Mouse (Mus musculus) cerebral cortex, adult 2 months (tissue): Measurements from ENCODE around the gene Grip1.

Experiments
- WGBS: fragments of 180-500 bp; shearing (Covaris S2); methylation state at CpG from one replicate; pipeline ENCODE4 v1.1.7; 2018; 5-methylcytosine and 5-hydroxymethylcytosine counted together

The Grip1 gene

DNA sequence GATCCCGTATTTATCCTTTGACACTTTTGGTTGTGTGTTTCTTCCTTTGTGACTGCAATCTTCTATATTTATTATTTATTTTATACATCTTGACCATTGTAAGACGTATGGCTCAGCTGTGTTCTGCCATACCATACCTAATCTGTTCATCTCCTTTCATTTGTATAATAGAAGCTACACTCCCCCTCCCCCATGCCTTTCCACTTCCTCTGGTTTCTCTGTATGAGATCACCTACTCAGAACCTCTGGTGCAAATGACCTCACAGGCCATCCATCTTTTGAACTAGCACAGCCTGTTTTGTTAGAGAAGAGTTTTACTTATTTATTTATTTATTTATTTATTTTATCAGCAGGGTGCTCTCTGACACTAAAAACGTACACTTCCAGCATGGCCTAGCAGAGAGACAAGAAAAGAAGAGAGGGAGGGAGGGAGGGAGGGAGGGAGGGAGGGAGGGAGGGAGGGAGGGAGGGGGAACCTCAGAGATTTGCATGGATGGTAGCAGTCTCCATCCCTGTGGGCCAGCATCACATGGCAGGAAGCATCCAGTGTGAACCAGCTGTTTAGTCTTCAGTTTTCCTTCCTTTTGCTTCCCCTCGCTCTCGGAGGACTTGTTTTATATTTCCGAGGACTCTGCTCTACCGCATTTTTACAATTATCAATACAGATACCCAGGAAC is 207.2 kb downstream of the Grip1 start:
- WGBS, result 74% methylated on average over 7 of the region's 7 CpGs

DNA sequence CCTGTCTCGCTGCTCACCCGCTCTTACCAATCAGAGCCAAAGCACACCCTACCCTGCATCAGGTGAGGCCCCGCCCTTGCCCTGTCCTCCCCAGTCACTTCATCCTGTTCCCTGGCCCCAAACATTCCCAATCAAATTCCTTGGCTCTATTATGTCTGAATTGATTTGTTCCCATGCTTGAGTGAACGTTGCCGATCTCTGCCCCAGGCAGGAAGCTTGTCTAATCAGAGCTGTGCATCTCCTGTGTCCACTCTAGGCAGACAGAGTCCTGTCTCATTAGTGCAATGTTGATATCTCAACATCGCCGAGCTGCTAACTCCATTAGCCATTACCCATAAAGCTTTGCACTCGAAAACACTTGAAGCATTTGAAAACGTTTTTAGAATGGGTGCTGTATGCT is 210.0 kb downstream of the Grip1 start:
- 87% methylated on average over 9 of the region's 9 CpGs for WGBS

DNA sequence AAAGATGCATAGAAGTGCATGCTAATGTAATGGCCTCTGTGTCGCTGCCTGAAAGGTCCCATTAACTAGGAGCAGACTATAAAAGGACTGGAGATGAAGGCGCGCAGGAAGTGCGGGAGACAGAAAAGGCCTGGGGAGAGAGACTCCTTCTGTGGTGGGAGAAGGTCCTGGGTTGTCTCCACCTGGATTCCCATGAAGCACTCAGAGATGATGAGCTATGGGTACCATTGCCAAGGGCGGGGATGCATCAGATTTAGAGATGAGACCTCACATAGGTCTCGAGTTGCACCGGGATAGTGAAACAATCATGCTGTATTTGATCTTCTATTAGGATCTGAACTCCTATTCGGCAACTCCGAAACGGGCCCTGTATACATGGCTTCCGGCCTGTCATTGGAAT is 212.8 kb downstream of the Grip1 start:
- WGBS, result 93% methylated on average over 11 of the region's 11 CpGs

DNA sequence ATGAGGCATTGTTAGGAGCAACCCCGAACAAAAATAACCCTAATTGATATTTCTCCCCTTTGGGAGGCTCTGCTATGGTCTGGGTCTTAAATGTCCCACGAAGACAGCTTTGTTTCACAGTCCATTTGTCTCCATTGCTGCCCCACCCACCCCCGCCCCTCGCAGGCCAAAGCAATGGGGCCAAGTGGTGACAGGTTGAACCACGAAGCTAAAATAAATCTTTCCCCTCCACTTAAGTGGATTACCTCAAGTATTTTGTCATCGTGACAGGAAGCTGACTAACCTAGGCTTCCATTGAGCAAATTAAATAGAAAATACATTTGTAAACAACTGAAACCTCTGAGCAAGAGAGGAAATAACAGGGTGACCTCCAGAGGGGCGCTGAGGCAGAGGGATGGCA is 216.8 kb downstream of the Grip1 start:
- 74% methylated on average over 7 of the region's 7 CpGs for WGBS

DNA sequence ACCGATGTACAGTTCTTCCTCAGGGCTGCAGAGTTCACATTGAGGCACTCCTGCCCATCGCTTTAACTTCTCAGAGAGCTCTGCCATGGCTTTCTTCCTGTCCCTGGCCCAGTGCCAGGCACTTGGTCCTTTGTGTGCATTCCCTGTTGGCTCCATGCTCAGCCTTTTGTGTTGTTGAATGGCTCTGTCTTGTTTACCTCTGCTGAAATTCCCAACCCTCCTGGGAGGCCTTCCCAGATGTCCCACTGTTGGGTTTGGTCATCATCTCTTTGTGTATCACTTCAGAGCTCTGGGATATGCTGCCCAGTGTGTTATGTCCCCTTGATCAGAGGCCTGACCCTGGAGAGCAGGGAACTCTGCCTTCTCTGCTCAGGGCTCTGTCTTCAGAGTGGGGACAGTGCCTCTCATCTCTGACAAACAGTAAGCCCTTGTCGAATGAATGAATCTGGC is 230.8 kb downstream of the Grip1 start:
- 42% methylated on average over 3 of the region's 3 CpGs for WGBS

DNA sequence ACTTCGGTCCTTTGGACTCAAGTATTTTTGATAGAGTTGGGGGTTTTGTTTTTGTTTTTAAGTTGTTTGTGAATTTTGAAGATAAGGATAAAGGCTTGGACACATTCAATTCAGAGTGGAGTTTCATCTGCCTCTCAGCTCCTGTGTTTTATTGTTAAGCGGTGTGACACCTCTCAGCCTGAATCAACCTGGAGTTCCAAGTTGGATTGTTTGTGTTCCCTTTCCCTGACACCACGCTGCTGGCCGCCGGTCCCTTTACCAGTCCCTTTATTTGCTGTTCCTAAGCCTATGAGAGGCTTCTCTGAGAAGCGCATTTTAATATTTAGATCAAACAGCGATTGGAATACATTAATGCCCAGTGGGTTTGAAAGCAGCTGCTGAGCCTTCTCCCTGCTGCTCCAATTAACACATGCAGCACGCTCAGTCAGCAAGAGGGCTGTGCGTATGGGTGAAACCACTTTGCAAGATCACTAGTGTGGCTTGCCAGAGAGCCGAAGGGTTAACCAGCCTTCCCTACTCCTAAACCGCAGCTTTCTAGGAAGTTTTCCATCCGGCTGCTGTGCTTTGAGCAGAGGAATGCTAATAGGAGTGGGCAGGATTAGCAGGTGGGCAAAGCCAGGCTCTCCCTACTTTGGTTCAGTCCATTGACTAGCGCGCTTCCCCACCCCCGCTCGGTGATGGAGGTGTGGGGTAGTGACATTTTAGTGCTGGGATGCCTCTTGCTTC is 237.9 kb downstream of the Grip1 start:
- 7% methylated on average over 16 of the region's 16 CpGs for WGBS

DNA sequence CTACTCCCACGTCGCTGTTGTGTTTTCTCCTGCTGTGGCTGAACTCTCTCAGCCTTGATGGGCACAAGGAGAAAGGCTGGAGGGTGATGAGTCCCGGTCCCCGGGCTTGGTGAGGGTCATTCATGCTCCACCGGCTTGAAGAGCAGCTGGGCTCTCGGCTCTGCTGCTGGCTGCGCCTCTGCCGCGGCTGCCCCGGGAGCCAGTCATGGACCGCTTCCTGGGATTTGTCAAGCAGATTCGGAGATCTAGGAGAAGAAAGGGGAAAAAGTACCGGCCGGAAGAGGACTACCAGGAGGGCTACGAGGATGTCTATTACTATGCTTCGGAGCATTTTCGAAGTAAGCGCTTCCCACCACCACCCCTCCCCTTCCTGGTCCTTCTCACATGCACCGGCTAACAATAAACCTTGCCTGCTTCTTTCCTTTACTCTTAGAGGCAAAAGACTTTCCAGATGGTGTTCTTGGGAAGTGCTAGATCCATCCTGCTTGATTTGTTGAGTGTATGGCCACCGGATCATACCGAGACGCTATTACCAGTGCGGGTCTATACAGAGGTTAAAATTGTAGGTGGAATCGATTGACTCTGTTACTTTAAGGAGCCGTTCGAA is 238.8 kb downstream of the Grip1 start:
- under 1% methylated on average over 26 of the region's 26 CpGs for WGBS

DNA sequence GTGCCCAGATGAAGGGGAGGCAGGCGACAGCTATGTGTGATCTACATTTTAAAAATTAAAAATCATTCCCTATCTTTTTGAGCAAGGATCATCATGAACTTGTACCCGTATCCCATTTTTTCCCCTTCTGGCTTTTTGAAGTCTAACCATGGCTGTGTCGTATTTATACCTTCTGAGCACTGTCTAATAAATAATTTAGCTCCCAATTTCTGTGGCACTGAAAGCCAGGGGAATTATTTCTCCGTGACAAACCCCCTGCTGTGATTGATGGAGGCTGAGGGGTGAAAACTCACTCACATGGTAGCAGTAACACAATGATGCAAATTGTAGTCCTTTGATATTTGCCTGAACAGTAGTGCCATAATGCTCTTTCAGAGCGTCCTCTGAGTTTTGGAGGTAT is 239.8 kb downstream of the Grip1 start:
- WGBS, result 60% methylated on average over 5 of the region's 5 CpGs

DNA sequence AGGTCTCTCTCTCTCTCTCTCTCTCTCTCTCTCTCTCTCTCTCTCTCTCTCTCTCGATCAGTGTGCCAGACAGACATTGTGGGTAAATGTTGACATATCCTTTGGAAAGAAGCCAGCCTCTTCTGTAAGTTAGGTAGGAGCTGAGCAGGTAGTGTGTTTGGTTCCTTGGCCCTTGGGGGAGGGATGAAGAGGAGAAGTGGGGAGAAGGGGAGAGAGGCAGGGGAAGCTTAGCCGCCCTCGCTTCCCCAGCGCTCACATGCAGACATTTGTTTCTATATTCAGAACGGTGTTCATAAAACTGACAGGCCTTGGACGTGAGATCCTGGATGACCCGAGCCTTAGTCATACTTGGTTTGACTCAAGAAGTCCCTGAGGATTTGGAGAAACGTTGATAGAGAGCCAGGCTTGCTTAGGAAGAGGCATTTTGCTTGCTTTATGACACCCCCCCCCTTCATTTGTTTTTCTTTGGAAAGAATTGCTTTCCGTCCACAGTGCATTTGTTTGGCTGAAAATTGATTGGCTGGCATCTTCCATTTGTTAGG is 243.7 kb downstream of the Grip1 start:
- 63% methylated on average over 9 of the region's 9 CpGs for WGBS

DNA sequence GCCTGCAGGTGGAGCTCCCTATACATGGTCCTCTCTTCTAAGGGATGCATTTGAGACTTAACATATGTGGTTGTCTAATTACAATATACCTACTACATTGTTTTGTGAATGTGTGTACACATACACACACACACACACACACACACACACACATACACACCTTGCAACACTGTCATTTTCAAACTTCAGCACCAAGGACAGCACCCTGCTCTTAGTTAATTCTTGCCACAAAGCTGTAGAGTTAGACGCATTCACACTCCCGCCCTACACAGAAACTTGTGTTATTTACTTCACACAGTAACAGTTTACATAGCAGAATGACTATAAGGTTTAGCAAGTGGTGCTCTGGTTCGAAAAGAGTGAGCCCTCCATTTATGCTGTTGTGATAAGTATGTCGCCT is 251.7 kb downstream of the Grip1 start:
- 54% methylated on average over 4 of the region's 4 CpGs for WGBS

DNA sequence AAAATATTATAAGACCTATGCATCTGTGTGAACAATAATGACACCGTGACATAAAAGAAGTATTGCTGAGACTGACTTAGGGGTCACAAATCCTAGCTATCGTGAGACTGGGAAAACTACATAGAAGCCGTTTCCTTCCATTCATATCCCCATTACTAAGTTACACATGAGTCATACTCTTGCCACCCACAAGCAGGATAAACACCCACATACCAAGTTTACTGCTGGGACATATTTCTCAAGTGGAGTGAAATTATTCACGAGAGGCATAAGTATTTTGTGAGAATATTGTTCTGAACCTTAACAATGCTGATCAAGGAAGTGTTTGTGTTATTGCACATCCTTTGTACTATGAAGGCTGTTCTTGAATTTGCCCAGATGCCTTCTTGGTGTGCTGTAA is 252.7 kb downstream of the Grip1 start:
- WGBS, result 52% methylated on average over 4 of the region's 4 CpGs

DNA sequence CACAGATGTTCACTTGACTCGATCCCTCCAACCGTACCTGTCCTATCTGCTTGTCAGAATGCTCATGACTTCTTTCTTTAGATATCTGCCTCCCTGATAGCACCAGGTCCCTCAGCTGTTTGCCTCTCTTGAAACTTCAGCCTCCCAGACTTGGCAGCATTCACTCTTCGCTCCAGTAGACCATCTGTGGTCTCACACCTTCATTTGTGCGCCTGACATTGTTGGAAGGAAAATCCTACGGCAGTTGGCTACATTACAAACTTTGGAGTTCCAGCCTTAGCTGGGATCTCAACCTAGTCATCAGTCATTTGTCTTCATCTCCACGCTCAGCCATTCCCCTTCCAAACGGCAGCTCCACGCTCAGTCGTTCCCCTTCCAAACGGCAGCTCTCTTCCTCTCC is 253.4 kb downstream of the Grip1 start:
- 66% methylated on average over 10 of the region's 10 CpGs for WGBS

DNA sequence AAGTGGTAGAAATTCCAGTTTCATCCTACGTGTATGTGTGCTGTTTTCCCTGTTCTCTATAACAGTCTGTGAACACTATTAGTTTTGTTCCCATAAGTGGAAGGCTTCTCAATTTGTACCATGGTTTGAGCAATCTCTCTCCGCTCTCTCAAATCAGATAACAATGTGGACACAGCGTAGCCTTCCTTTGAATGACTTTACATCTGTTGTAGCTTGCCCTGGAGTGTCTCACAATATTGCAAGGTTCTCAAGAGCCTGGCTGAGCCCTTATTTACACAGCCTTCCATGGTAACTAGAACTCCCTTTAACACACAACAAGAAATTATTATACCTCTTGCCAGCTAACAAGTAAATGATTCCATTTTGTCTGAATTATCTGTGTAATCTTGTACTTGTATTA is 268.3 kb downstream of the Grip1 start:
- WGBS, result 75% methylated on average over 3 of the region's 3 CpGs

DNA sequence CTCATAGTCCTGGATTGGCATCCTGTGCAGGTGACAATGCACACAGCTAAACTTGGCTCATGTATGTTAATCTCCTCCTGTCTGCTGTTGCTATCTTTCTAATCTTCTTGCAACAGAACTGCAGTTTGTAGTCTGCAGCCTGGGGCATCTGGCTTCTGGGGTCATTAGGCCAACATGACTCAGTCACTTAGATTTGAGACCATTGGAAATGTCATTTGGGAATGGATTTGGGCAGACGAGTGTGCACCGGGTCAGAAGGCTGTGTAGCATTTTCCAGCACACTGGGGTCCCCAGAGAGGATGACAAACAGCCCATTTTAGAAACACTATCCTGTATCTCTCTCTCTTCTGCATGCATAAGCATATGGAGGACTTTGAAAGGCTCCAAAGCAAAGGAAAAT is 268.8 kb downstream of the Grip1 start:
- WGBS, result 59% methylated on average over 2 of the region's 2 CpGs

DNA sequence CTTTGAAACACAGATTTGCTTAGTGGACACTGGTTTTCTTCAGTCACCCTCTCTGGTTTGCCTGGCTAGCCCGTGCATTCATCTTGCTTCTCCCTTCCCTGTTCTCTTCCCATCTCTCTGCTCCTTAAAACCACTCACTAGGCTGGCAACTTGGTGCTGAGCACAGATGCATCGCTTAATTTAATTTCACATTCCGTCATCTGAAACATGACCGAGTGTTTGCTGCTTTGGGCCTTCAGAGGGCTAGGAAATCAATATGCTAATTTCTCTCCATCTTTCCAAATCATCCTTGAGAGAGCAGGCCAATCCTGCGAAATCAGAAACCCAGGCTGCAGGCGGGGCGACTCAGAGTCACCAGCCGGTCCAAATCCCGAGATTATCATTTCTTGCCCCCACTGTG is 270.0 kb downstream of the Grip1 start:
- 87% methylated on average over 9 of the region's 9 CpGs for WGBS

DNA sequence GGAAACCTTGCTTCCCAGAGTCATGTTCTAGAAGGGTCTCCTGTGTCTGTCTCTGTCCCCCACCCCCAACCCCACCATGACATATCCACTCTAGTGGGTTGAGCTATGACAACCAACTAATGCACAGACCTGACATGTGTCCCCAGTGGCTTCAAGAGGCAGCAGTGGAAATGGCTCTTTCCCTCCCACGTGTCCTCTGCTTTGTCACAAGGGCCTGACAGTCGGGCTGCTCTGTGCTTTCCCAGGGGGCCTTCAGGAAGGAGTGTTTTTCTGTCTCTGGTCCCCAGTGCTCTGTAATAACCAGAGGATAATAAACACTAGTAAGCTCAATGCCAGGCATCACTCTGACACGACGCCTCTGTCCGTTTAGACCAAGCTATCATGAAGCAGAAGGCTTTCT is 271.7 kb downstream of the Grip1 start:
- WGBS, result 69% methylated on average over 5 of the region's 5 CpGs

DNA sequence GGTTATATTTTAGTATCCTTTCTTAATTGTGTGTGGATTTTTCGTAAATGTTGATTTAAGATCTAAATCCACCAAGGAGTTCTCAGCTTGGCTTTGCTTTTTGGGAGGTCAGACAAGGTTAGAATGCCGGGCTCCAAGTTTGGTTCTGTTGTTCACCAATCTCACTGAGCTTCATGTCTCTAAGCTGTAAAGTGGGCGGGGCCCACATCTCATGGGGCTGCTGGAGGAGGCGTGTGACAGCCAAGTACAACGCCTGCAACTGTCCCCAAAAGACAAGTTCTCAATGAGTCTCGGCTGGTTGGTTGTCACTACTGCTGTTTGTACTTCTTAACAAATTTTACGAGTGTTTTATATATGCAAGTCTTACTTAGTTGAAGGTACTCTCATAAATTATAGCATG is 272.3 kb downstream of the Grip1 start:
- 82% methylated on average over 7 of the region's 7 CpGs for WGBS

DNA sequence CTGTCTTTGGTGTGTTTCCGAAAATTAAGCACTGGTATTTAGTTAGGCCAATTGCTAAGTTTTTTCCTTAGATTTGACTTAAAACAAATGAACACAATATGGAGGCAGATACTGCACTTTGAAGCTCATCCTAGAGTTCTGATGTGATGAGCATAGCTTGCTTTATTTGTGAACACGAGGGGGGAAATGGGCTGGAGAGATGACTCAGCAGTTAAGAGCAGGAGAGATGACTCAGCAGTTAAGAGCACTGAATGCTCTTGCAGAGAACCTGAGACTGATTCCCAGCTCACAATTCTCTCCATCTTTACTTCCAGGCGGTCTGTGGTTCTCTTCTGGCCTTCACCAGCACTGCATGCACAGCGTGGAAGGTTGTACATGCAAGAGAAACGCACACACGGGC is 273.3 kb downstream of the Grip1 start:
- WGBS, result 82% methylated on average over 6 of the region's 6 CpGs

DNA sequence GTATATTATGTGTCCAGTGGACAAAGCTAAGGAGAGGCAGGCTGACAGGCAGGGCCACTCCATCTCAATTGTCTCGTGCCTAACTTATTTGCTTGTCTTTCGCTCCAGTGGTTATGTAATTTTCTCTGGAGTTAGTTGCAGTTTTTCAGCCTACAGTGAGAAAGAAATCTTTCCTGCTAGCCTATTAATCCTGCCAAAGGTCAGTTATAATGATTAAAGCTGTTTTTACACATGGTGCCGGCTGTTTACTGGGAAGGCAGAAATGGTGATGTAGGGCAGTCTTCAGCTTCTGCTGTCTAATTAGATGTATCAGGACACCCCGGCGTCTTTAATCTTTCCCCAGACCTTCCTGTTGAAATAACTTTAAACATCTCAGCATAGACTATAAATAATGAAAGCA is 276.6 kb downstream of the Grip1 start:
- WGBS, result 73% methylated on average over 5 of the region's 5 CpGs

DNA sequence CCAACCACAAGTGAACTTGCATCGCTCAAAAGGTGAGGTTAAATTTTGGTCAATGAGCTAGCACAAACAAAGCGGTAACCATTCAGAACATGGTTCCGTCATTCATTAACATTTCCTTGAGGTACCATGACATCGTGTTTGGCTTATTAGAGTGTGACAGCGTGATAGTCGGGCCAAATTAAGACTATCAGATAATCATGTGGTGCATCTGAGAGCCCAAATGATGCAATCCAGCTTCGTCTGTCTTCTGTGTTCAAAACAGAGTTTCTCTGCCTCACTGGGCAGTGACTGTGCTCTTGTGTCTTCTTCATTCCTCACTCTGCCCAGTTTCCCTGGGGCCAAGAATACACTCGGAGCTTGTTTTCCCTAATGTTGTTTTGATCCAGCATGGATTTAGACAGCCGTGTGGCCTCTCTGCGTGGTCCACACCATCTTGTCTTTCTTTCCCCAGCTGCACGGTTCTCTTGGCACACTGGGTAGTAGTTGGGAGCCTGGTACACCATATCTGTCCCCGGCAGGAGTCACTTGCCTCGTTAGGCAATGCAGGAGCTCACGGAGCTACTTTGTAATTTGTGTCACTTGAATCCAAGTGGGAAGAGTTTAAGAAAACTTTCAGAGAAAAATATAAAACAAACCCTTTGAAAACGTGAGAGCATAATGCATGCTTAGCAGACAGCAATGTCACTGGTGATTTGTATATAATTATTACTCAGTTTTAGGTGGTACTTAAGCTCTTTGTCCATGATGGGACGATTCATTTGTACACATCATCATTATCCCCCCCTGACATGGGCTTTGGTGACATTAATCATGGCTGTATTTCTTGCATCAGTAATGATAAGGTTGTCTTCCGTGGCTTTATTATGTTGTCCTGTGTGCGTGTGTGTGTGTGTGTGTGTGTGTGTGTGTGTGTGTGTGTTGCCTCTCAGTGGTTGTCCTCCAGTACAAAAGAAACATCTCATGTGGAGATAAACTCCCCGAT is 281.7 kb downstream of the Grip1 start:
- WGBS, result 62% methylated on average over 19 of the region's 19 CpGs

DNA sequence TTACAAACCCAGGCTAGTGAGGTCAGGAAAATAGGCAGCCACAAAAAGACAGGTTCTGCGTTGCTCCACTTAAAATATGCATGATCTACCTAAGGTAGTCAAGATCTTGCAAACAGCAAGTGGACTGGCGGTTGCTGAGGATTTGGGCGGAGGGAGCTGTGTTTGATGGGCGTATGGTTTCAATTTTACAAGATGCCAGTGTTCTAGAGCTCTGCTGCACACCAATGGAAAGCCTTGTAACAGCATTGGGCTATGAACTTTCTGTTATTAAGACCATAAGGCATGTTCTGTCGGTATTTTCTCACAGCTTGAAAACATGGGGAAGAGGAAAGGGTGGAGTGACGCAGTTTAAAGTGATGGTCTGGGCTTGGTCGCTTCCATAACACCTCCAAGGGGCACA is 285.8 kb downstream of the Grip1 start:
- WGBS, result 85% methylated on average over 7 of the region's 7 CpGs

DNA sequence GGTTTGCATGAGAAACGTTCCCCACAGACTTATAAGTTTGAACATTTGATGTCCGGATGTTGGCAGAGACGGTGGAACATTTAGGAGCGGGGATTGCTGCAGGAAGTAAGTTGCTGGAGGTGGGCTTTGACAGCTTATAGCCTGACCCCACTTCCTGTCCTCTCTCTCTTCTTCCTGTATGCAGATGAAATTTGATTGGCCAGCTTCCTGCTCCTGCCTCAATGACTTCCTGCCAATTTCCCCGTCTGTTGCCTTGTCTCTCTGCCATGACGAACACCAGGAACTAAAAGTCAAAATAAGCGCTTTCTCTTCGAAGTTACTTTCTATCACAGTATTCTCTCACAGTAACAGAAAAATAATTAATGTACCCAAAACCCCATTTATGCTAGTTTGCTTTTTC is 289.1 kb downstream of the Grip1 start:
- WGBS, result 41% methylated on average over 8 of the region's 8 CpGs
